Mouse (Mus musculus) MN1 (cell line): ENCODE measurements around the gene Abcc4.
"Not testable (repeated sequence)": the region's sequence is repeated elsewhere in the genome, so short reads cannot be mapped to it uniquely, and the experiment has no call there.

Source experiments
- DNase-seq: peaks from one replicate; pipeline ENCODE4 v3.0.0-alpha.2; 2016; ENCODE audit warnings: low spot score

Abcc4 gene

DNA sequence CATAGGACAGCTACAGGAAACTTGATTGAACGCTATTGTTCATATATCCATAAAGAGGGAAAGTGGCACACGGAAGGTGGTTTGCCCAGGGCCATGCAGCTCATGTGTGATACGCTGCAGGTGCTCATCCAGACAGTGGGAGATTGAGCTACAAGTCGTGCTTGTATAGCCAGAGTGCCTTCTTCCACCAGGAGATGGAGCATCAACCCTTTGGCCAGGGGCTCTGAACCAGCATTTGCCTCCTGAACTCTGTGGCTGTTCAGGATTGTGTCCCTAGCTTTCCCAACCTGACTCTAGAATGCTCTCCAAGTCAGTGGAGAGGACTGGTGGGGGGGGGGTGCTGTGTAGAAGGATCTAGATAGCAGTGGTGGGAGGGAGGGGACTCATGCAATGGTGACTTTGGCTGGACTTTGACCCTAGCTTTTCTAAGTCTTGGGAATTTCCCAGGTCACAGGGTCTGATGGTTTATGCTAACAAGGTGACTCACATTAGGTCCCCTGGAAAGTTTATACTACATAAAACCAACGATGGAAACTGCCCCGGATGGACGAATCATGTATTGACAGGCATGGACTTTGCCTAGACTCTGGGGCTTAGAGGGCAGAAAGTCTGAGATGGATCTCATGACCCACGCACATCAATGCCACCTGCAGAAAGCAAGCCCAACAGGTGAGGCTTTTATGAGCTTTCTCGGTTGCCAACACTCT is 27.6 kb downstream of the Abcc4 start:
- no peak for DNase-seq

- DNase-seq, result no peak
Measured at GRCm38 (mm10) chr14:118676308-118676994, 29.6 kb downstream of the Abcc4 start.

- DNase-seq, result no peak
Measured at GRCm38 (mm10) chr14:118674705-118675139, 31.3 kb downstream of the Abcc4 start.

DNA sequence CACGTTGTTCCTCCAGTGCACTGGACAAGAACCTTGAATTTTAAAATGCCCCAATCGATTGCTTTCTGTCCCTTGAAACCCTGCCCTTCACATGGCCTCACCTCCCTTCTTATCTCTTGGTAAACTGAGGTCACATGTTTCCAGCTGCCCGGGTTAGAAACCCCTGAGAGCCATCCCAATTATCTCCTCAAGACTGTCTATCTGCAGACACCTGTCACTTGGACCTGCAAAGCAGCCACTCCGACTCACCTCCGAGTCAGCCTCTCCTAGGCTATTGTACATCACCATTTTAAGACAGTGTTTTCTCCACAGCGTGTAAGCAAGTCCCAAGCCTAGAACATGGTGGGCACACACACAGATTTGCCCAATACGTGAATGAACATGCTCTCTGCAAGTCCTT is 31.8 kb downstream of the Abcc4 start:
- no peak for DNase-seq

DNA sequence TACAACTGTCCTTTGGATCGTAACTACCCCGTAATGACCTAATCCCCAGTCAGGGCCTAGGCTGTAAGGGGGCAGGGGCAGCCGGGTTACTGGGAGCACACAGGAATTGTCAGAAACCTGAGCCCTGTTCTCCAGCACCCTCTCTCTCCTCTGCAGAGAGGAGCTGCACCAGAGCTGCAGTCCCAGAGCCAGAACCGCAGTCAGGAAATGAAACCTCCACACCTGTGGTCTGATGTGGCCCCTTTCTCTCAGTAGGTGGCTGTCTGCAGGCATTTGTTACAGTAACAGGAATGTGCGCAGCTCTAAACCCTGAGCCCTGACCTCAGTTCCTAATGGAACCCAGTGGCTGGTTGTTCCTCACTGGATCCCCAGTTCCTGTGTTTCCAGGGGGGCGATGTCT is 32.5 kb downstream of the Abcc4 start:
- no peak for DNase-seq

GRCm38 (mm10) chr14:118672931-118673330 is 33.1 kb downstream of the Abcc4 start:
- DNase-seq, result not testable (repeated sequence)

DNA sequence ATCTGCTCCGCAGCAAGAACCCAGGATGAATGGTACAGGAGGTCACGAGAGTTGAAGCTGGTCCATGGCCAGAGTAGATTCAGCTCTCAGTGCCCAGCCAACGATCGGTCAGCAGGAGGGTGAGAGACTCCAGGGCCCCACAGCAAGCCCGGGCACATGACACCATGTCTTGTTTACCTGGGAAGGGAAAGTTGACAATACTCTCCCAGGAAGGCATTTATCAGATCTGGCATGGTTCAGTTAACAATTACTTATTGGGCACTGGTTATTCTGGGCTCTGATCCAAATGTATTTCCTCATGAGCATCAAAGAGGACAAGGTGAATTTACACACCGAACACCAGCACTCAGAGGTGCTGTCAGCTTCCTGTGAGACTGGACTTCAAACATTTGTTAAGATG is 38.5 kb downstream of the Abcc4 start:
- peak; percentile 47 for DNase-seq

- DNase-seq, result no peak
Measured at GRCm38 (mm10) chr14:118664661-118665060, 41.4 kb downstream of the Abcc4 start.

DNA sequence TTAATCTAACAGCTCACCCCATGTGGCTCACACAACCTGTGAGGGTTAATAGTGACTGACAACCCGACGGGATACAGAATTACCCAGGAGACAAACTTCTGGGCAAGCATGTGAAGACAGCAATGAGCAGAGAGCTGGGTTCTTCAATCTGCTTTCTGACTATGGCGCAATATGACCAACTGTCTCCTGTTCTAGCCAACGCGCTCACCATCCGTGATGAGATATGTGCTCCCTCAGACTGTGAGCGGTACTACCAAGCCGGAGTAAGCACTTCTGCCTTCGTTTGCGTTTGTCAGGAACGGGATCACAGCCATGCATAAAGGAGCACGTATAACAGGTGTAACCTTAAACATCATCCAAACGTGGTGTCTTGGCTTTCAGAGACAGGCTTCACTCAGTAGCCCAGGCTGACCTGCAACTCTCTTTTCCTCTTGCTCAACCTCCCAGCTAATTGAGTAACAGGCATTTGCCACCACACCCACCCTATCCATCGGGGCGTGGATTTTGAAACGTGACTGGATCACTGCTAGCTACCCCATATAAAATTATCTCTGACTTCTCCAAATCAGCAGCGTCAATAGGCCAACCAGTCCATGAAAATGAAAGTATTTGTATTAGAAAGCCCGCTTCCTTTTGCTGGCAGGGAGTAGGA is 43.3 kb downstream of the Abcc4 start:
- no peak for DNase-seq

- DNase-seq, result no peak
Measured at GRCm38 (mm10) chr14:118662124-118662523, 43.9 kb downstream of the Abcc4 start.

DNA sequence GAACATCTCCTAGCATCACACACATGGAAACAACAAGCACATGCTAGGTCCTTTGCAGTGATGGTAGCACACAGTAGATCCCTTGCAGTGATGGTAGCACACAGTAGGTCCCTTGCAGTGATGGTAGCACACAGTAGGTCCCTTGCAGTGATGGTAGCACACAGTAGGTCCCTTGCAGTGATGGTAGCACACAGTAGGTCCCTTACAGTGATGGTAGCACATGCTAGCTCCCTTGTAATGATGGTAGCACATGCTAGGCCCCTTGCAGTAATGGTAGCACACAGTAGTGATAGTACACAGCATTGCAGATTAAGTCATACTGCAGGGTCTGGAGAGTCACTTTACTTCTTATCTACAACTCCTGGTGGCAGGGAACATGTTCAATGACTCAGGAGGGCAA is 46.8 kb downstream of the Abcc4 start:
- no peak for DNase-seq

DNA sequence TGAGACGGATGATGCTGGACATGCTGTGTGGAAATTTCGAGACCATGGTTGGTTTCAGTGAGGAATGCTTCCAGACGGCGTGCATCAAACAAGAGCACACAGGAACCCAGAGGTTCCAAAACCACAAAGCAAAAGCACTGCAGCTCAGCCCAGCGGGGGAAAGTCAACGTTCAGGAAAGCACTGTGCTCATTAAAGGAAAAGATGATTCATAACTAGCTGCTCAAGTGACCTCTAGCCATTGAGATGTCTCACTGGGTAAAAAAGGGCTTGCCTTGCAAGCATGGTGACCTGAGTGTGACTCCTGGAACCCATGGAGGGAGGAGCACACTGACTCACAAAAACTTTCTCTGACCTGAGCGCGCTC is 47.7 kb downstream of the Abcc4 start:
- no peak for DNase-seq

DNA sequence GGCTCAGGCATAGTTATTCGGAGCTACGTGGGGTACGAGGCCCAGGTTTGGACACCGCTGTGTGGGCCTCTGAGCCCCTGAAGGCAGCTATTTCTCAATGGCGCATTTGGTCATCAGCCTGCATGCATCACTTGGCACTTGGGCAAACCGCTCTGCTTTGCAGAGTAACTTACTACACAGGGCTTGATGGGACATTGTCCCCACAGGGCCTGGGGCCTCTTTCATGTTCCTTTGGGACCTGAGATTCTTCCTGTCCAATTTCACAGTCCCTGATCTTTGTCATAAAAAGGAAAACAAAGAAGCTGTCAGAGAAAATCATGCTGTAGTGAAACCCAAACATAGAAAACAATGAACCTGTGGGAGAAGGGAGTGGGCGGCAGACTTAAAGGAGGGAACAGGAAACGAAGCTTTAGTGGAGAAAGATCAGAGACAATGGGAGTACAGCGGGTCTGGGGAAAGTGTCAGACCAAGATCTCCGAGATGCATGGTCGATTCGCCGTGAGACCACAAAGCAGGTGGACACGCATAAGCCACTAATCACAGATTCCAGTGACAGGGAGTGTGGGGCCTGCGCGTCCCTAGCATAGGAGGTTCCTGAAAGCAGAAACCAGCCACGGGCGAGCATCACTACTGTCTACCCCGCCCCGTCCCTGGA is 48.2 kb downstream of the Abcc4 start:
- DNase-seq, result no peak

GRCm38 (mm10) chr14:118657206-118657605 is 48.8 kb downstream of the Abcc4 start:
- no peak for DNase-seq

DNA sequence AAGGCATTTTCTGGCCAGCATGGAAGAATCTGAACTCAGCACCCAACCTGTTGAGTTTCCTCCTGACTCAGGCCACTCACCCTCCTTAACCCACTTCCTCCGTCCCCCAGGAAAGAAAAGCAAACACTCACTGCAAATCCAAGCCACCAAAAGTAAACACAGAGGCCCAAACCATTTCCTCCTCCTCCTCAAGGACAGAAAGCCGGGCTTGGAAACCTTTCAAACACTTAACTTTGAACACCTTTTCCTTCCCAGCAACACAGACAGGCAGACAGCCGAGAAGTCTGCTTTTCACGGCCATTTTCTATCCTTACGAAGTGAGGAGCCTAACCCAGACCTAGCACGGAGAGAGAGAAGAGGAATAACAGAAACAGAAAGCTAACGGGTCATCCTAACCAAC is 50.0 kb downstream of the Abcc4 start:
- DNase-seq, result no peak

GRCm38 (mm10) chr14:118654903-118655302 is 51.1 kb downstream of the Abcc4 start:
- no peak for DNase-seq

DNA sequence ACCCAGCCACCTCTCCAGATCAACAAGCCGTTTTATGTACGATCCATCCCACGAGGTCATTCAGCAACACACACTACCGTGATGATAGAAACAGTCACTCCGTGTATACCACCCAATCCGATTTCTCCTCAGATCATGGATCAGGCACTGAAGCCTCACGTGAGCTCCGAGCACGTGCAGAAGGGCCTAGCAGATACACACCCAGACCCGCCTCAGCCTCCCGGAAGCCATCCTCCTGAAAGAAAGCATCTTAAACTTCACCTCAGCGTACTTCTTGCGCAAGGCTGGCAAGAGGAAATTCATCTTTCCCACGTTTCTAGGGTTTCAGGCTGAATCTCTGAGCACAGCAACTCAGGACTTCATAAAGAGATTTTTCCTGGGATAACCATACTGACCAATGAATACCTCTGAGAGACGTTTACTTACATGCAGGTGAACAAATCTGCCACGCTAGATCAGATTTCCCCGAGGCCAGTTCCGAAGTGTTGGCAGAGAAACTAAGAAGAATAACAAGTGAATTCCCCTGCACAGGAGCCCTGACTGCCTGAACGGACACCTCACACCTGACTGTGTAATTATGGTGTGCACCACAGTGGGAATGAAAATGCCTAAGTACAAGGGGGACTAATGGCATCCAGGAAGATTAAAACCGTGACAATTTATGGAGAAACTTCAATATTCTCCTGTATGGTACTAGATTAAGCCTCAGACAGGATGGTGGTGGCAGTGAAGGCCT is 54.1 kb downstream of the Abcc4 start:
- DNase-seq, result no peak

GRCm38 (mm10) chr14:118649895-118650256 is 56.1 kb downstream of the Abcc4 start:
- no peak for DNase-seq

GRCm38 (mm10) chr14:118649199-118649894 is 56.7 kb downstream of the Abcc4 start:
- DNase-seq, result no peak

GRCm38 (mm10) chr14:118642940-118643591 is 63.0 kb downstream of the Abcc4 start:
- DNase-seq, result not testable (repeated sequence)

DNA sequence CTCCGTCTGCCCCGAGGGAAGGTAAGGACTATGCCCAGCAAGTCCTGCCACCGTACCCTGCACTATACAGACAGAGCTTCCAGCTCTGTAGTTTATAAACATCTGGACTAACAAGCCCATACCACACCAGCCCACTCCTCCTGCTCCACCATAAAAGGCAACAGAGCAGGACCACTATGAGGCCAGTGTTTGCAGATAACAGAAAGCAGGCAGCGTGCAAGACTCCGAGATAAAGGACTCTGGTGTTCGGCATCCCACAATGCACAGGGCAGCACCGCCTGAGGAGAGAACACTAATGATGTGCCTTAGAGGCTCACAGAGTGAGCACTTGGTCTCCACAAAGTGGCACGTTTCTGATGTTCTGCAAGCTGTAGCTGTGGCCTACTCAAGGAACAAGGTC is 63.9 kb downstream of the Abcc4 start:
- DNase-seq, result no peak
